Mouse (Mus musculus): Measurements from ENCODE around the gene Kansl1. TPM values are rescaled to one million over a fixed set of nuclear protein-coding genes. Genes with fewer than 3 reads are reported as not detected.

The Kansl1 gene
- total and polyA plus RNA-seq, 3 experiments = 17.3 to 48.4 (median 24.7) TPM

DNA sequence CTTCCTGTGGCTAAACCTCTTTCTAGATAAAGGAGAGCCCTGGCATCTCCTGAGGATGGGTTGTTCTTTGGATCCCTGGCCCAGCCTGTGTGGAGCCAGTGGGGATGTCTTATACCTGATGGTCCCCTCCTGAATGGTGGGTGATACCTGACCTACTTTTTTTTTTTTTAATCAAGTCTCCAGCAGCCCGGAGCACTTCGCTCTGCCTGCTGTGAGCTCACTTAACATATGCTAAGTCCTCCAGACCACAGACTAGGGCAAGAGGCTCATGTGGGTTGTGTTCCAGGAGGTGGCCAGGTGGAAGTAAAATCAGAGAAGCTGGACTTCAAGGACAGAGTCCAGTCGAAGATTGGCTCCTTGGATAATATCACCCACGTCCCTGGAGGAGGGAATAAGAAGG is 146.5 kb downstream of the Kansl1 start:
- H3K27ac ChIP-seq (ENCODE audit: insufficient read depth, low read depth) = no peak overlapping the region
- in situ Hi-C loops (cut with MboI; ENCODE audit: low pct_ligation_motif_present, low pct_unique_long_range_greater_than_20kb, low sequenced_read_pairs) = no loop called here
- no peaks in the 10 kb centered on the region for H3K36me3 ChIP-seq (replicated peaks in 1 of 2; ENCODE audit: control insufficient read depth in 1 of 2, insufficient read depth in 1 of 2, low read length in 1 of 2)
- H3K4me2 ChIP-seq (ENCODE audit: insufficient read depth, low read depth, poor library complexity, severe bottlenecking) = no peak overlapping the region
- H3K4me1 ChIP-seq (ENCODE audit: control insufficient read depth in 1 of 2, insufficient read depth in 2 of 2) = peaks cover 2 to 8% of the 10 kb centered on the region in 2 experiments; a peak in 3 of 4 replicates
- H3K79me2 ChIP-seq (replicated peaks; ENCODE audit: control insufficient read depth, extremely low read depth, insufficient read depth, poor library complexity, severe bottlenecking) = no peaks in the 10 kb centered on the region
- no peaks in the 10 kb centered on the region for H3K9me3 ChIP-seq (replicated peaks; ENCODE audit: low read length)
- dilution Hi-C loops (cut with MboI; ENCODE audit: extremely low pct_ligation_motif_present, extremely low pct_unique_long_range_greater_than_20kb, low sequenced_read_pairs) = no loop called here
- no peak overlapping the region for H3K9ac ChIP-seq (ENCODE audit: insufficient read depth, low read depth)
- TF ChIP-seq CTCF (conservative IDR thresholded peaks at IDR 0.05 in 1 of 2, IDR thresholded peaks at IDR 0.05 in 1 of 2; ENCODE audit: low read depth in 2 of 2, low read length in 2 of 2) (no peak), SIN3A (IDR thresholded peaks at IDR 0.05; ENCODE audit: low read length) (no peak), ELF1 (IDR thresholded peaks at IDR 0.05; ENCODE audit: low read depth, low read length) (no peak), USF1 (IDR thresholded peaks at IDR 0.05; ENCODE audit: low read depth, low read length) (no peak), USF2 (conservative IDR thresholded peaks at IDR 0.05; ENCODE audit: low read depth, low read length) (no peak), POLR2AphosphoS2 (IDR thresholded peaks at IDR 0.05; ENCODE audit: low read depth, low read length) (no peak), MEF2A (IDR thresholded peaks at IDR 0.05; ENCODE audit: borderline replicate concordance, low read depth, low read length) (no peak), ZC3H11A (IDR thresholded peaks at IDR 0.05; ENCODE audit: low read depth, low read length) (no peak), TBP (conservative IDR thresholded peaks at IDR 0.05; ENCODE audit: low read depth, low read length) (no peak), SMC3 (IDR thresholded peaks at IDR 0.05; ENCODE audit: low read depth, low read length) (no peak)
- DNase-seq (ENCODE audit: extremely low read depth) = no peak
- no peak overlapping the region for H3K4me3 ChIP-seq (replicated peaks in 1 of 3; ENCODE audit: low read depth in 2 of 3, low read length in 2 of 3, poor library complexity in 1 of 3)
- no peaks in the 10 kb centered on the region for H3K27me3 ChIP-seq (replicated peaks)

DNA sequence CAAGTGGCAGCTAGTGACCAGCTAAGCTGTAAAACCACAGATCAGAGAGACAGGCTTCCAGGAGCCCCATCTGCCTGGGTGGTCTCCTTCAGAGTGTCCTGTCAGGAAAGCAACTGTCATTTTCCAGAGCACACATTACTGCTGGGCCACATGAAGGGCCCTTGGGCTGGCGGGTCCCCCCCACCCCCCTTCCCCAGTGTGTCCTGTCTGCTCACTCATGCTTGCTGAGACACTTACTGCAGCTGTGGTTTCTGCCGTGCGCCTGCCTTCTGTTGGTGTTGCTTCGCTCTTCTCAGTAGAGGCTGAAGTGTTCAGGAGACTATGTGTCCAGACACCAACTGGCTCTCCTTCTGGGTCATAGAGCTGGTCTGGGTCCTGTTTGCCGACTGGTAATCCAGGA is 148.2 kb downstream of the Kansl1 start:
- dilution Hi-C loops (cut with MboI; ENCODE audit: extremely low pct_ligation_motif_present, extremely low pct_unique_long_range_greater_than_20kb, low sequenced_read_pairs) (no loop called here), in situ Hi-C loops (cut with MboI; ENCODE audit: low pct_ligation_motif_present, low pct_unique_long_range_greater_than_20kb, low sequenced_read_pairs) (no loop called here)
- no peak overlapping the region for H3K4me3 ChIP-seq (replicated peaks in 1 of 3; ENCODE audit: low read depth in 2 of 3, low read length in 2 of 3, poor library complexity in 1 of 3)
- no peak for DNase-seq (ENCODE audit: extremely low read depth)
- no peaks in the 10 kb centered on the region for H3K36me3 ChIP-seq (replicated peaks in 1 of 2; ENCODE audit: control insufficient read depth in 1 of 2, insufficient read depth in 1 of 2, low read length in 1 of 2)
- H3K4me1 ChIP-seq (ENCODE audit: control insufficient read depth in 1 of 2, insufficient read depth in 2 of 2) = peaks cover 2 to 8% of the 10 kb centered on the region in 2 experiments; a peak in 3 of 4 replicates
- no peak overlapping the region for H3K9ac ChIP-seq (ENCODE audit: insufficient read depth, low read depth)
- H3K27ac ChIP-seq (ENCODE audit: insufficient read depth, low read depth) = no peak overlapping the region
- H3K27me3 ChIP-seq (replicated peaks) = no peaks in the 10 kb centered on the region
- no peak overlapping the region for H3K4me2 ChIP-seq (ENCODE audit: insufficient read depth, low read depth, poor library complexity, severe bottlenecking)
- H3K9me3 ChIP-seq (replicated peaks; ENCODE audit: low read length) = no peaks in the 10 kb centered on the region
- no peaks in the 10 kb centered on the region for H3K79me2 ChIP-seq (replicated peaks; ENCODE audit: control insufficient read depth, extremely low read depth, insufficient read depth, poor library complexity, severe bottlenecking)
- TF ChIP-seq HCFC1 (IDR thresholded peaks at IDR 0.05; ENCODE audit: low read depth, low read length) (no peak), SMC3 (IDR thresholded peaks at IDR 0.05; ENCODE audit: low read depth, low read length) (no peak)

DNA sequence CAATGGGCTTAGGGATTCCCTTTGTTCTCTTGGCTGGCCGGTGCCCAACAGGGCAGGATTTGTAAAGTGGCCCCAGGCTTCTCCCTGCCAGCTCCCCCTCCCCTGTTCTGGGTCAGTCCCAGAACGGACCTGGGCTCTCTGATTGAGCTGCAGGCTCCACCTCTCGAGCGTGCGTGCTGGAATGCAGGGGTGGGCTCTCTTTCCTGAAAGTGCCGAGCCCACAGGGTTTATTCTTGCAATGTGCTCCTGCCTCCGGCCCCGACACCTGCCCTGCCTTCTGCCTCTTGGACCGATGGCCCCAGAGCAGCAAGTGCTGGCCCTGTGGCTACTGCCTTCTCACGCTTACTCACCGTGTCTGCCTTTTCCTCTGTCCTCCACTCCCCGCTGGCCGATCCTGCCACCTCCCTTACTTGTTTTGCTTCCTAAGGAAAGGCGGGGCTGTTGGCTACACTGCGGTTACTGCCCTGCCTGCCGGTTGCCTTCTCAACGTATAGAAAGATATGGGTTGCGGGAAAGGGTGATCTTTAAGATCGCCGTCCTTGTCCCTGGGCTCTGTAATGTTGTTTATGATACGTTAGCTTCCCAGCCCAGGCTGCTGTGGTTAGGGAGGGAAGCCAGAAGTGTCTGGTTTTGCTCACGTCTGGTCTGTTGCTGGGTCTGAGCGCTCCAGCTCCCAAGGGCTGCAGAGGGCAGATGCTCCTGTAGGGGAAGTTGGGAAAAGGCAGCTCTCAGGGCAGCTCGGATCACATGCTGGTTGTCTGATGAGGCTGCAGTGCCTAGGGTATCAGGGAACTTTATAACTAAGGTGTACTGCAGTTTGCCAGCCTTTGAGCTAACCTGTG is 149.5 kb downstream of the Kansl1 start:
- no peak for TF ChIP-seq MXI1 (IDR thresholded peaks at IDR 0.05; ENCODE audit: low read depth, low read length)
- no peak for TF ChIP-seq MAFK (IDR thresholded peaks at IDR 0.05; ENCODE audit: insufficient replicate concordance, low read length)
- no peak for TF ChIP-seq ELF1 (IDR thresholded peaks at IDR 0.05; ENCODE audit: low read depth, low read length)
- no peak for TF ChIP-seq CHD2 (IDR thresholded peaks at IDR 0.05; ENCODE audit: low read length)
- no peak for TF ChIP-seq JUND (conservative IDR thresholded peaks at IDR 0.05; ENCODE audit: low read depth, low read length)
- no peak for TF ChIP-seq MEF2A (IDR thresholded peaks at IDR 0.05; ENCODE audit: borderline replicate concordance, low read depth, low read length)
- no peak for TF ChIP-seq ZNF384 (IDR thresholded peaks at IDR 0.05; ENCODE audit: low read depth, low read length)
- TF ChIP-seq RAD21 (IDR thresholded peaks at IDR 0.05; ENCODE audit: low read depth, low read length) = no peak
- H3K27ac ChIP-seq (ENCODE audit: insufficient read depth, low read depth) = no peak overlapping the region
- no peaks in the 10 kb centered on the region for H3K79me2 ChIP-seq (replicated peaks; ENCODE audit: control insufficient read depth, extremely low read depth, insufficient read depth, poor library complexity, severe bottlenecking)
- H3K4me1 ChIP-seq (ENCODE audit: control insufficient read depth in 1 of 2, insufficient read depth in 2 of 2) = peaks cover 2 to 8% of the 10 kb centered on the region in 2 experiments; a peak in 3 of 4 replicates
- H3K9ac ChIP-seq (ENCODE audit: insufficient read depth, low read depth) = no peak overlapping the region
- no peaks in the 10 kb centered on the region for H3K36me3 ChIP-seq (replicated peaks in 1 of 2; ENCODE audit: control insufficient read depth in 1 of 2, insufficient read depth in 1 of 2, low read length in 1 of 2)
- no peaks in the 10 kb centered on the region for H3K27me3 ChIP-seq (replicated peaks)
- no peak overlapping the region for H3K4me2 ChIP-seq (ENCODE audit: insufficient read depth, low read depth, poor library complexity, severe bottlenecking)
- DNase-seq (ENCODE audit: extremely low read depth) = no peak
- dilution Hi-C loops (cut with MboI; ENCODE audit: extremely low pct_ligation_motif_present, extremely low pct_unique_long_range_greater_than_20kb, low sequenced_read_pairs) = no loop called here
- H3K9me3 ChIP-seq (replicated peaks; ENCODE audit: low read length) = no peaks in the 10 kb centered on the region
- in situ Hi-C loops (cut with MboI; ENCODE audit: low pct_ligation_motif_present, low pct_unique_long_range_greater_than_20kb, low sequenced_read_pairs) = no loop called here
- no peak overlapping the region for H3K4me3 ChIP-seq (replicated peaks in 1 of 3; ENCODE audit: low read depth in 2 of 3, low read length in 2 of 3, poor library complexity in 1 of 3)

All from CH12.LX (cell line).